ENCODE assay signal across 16 mouse cellular contexts in genomic region chr19:30091644-30092295, GRCm38 (mm10).
DNase-seq lines count a peak whose midpoint lies in the region; ATAC-seq and TF ChIP-seq lines count a peak whose summit lies in the region.
"Had no signal": no experiment of that assay in that cellular context is flagged by ENCODE, and none has a peak within 500 bp of the region (broad histone marks: within the 10 kb centered on the region; RNA-seq: fewer than 3 reads in every experiment).

No protein-coding gene starts in this region.

- H3K9me3 ChIP-seq in midbrain, embryonic 13.5 days, result no peaks in the 10 kb centered on the region
- no peaks in the 10 kb centered on the region for H3K9me3 ChIP-seq in midbrain, embryonic 15.5 days
- H3K9me3 ChIP-seq in forebrain, embryonic 16.5 days (ENCODE audit: control insufficient read depth, low read length), result no peaks in the 10 kb centered on the region
- H3K9me3 ChIP-seq: embryonic facial prominence, embryonic 10.5 days; heart, embryonic 13.5 days; hindbrain, embryonic 15.5 days had no signal

- ATAC-seq in frontal cortex, adult (ENCODE audit: low TSS enrichment), result peak; percentile 32; the same call in 1 of the 2 replicates
- no peak for ATAC-seq in midbrain, embryonic 13.5 days
- no peak for ATAC-seq in midbrain, embryonic 15.5 days (replicated peaks)
- peak; percentile 76 for ATAC-seq in forebrain, embryonic 16.5 days
- ATAC-seq: inflammation-experienced regulatory T-cells, adult 6 months; intestine, postnatal 0 days had no signal

- 88% methylated on average over 12 of the region's 12 CpGs for WGBS in midbrain, embryonic 13.5 days
- 81% methylated on average over 12 of the region's 12 CpGs for WGBS in midbrain, embryonic 15.5 days
- 44% methylated on average over 12 of the region's 12 CpGs for WGBS in forebrain, embryonic 16.5 days
- WGBS in cerebellum, adult 2 months, result 77% methylated on average over 12 of the region's 12 CpGs

- H3K36me3 ChIP-seq in midbrain, embryonic 13.5 days, result peaks cover 81% of the 10 kb centered on the region
- H3K36me3 ChIP-seq in midbrain, embryonic 15.5 days (replicated peaks), result peaks cover 22% of the 10 kb centered on the region; the same call in 1 of the 2 replicates
- peaks cover 19% of the 10 kb centered on the region for H3K36me3 ChIP-seq in forebrain, embryonic 16.5 days (ENCODE audit: control insufficient read depth, insufficient read depth)

- H3K27me3 ChIP-seq in midbrain, embryonic 13.5 days, result no peaks in the 10 kb centered on the region
- no peaks in the 10 kb centered on the region for H3K27me3 ChIP-seq in midbrain, embryonic 15.5 days (replicated peaks)
- no peaks in the 10 kb centered on the region for H3K27me3 ChIP-seq in forebrain, embryonic 16.5 days (replicated peaks; ENCODE audit: control insufficient read depth, insufficient read depth, low read length)
- no peaks in the 10 kb centered on the region for H3K27me3 ChIP-seq in cerebellum, adult 2 months (ENCODE audit: control insufficient read depth, insufficient read depth, low read length)
- H3K27me3 ChIP-seq: heart, embryonic 13.5 days; hindbrain, embryonic 15.5 days had no signal

- DNase-seq in frontal cortex, adult 2 months (ENCODE audit: extremely low spot score in 1 of 2, low spot score in 1 of 2), result no peak
- no peak for DNase-seq in cerebellum, adult 2 months
- DNase-seq: adrenal gland, postnatal 10 days; cerebellum, adult 18-20 months; cerebellum, postnatal 10 days; gastrocnemius, postnatal 36 days; heart, postnatal 36 days had no signal

- no peak overlapping the region for H3K4me3 ChIP-seq in midbrain, embryonic 13.5 days (replicated peaks)
- H3K4me3 ChIP-seq in midbrain, embryonic 15.5 days, result no peak overlapping the region
- H3K4me3 ChIP-seq in forebrain, embryonic 16.5 days (replicated peaks; ENCODE audit: low read length), result no peak overlapping the region
- no peak overlapping the region for H3K4me3 ChIP-seq in cerebellum, adult 2 months (replicated peaks; ENCODE audit: insufficient read depth, low read depth, low read length)
- H3K4me3 ChIP-seq: embryonic facial prominence, embryonic 10.5 days; heart, embryonic 13.5 days; hindbrain, embryonic 15.5 days had no signal

- H3K4me1 ChIP-seq in midbrain, embryonic 13.5 days (replicated peaks), result peaks cover 10% of the 10 kb centered on the region
- H3K4me1 ChIP-seq in midbrain, embryonic 15.5 days, result peaks cover 4% of the 10 kb centered on the region; the same call in 1 of the 2 replicates
- H3K4me1 ChIP-seq in forebrain, embryonic 16.5 days (replicated peaks; ENCODE audit: control insufficient read depth, insufficient read depth, low read length), result peaks cover 10% of the 10 kb centered on the region
- H3K4me1 ChIP-seq in cerebellum, adult 2 months (ENCODE audit: control insufficient read depth, insufficient read depth, low read length), result no peaks in the 10 kb centered on the region
- H3K4me1 ChIP-seq: heart, embryonic 13.5 days had no signal

- no peak for TF ChIP-seq POLR2A in cerebellum, adult 2 months (IDR thresholded peaks at IDR 0.05; ENCODE audit: borderline replicate concordance, insufficient read depth, low read length)

- H3K4me2 ChIP-seq in midbrain, embryonic 13.5 days (replicated peaks), result no peak overlapping the region
- H3K4me2 ChIP-seq in midbrain, embryonic 15.5 days, result no peak overlapping the region
- no peak overlapping the region for H3K4me2 ChIP-seq in forebrain, embryonic 16.5 days (ENCODE audit: low read length)
- H3K4me2 ChIP-seq: heart, embryonic 13.5 days; hindbrain, embryonic 15.5 days had no signal

- TF ChIP-seq CTCF in cerebellum, adult 2 months (IDR thresholded peaks at IDR 0.05; ENCODE audit: borderline replicate concordance, insufficient read depth, low read depth, low read length), result no peak

- no peak overlapping the region for H3K9ac ChIP-seq in midbrain, embryonic 13.5 days (replicated peaks)
- no peak overlapping the region for H3K9ac ChIP-seq in midbrain, embryonic 15.5 days
- H3K9ac ChIP-seq in forebrain, embryonic 16.5 days (replicated peaks; ENCODE audit: low read depth, low read length), result no peak overlapping the region
- H3K9ac ChIP-seq: heart, embryonic 13.5 days; hindbrain, embryonic 15.5 days had no signal

- H3K27ac ChIP-seq in midbrain, embryonic 13.5 days, result peak overlapping the region; percentile 5; the same call in 1 of the 2 replicates
- H3K27ac ChIP-seq in midbrain, embryonic 15.5 days, result no peak overlapping the region
- peak overlapping the region; percentile 66 for H3K27ac ChIP-seq in forebrain, embryonic 16.5 days (ENCODE audit: low read length)
- no peak overlapping the region for H3K27ac ChIP-seq in cerebellum, adult 2 months (ENCODE audit: insufficient read depth, low read length)
- H3K27ac ChIP-seq: embryonic facial prominence, embryonic 10.5 days; heart, embryonic 13.5 days; hindbrain, embryonic 15.5 days had no signal

Comparison
In these comparisons a context has a peak if more than half of its experiments do, and no peak if none do; other contexts are left out.
1. H3K27ac ChIP-seq: peak in midbrain, embryonic 13.5 days (single experiment) and forebrain, embryonic 16.5 days (single experiment); none in midbrain, embryonic 15.5 days (single experiment) and cerebellum, adult 2 months (single experiment).
2. ATAC-seq: peak in frontal cortex, adult (single experiment) and forebrain, embryonic 16.5 days (single experiment); none in midbrain, embryonic 13.5 days (single experiment) and midbrain, embryonic 15.5 days (single experiment).